Mouse (Mus musculus) CH12.LX (cell line): ENCODE data around the gene Sf3a2.

Experiments
- CHD2 ChIP-seq: IDR thresholded peaks from 2 replicates; pipeline ENCODE4 v1.6.1; 2011; ENCODE audit warnings: low read length, improper control_type of control experiment
- CTCF ChIP-seq, 2 experiments: IDR thresholded peaks in 1 of 2; conservative IDR thresholded peaks in 1 of 2; 2 replicates each; pipeline ENCODE4 v1.5.1; 2011 to 2012; ENCODE audit warnings: low read depth in 2 of 2, low read length in 2 of 2, improper control_type of control experiment in 1 of 2, inconsistent platforms in 1 of 2, mild to moderate bottlenecking in 1 of 2, moderate library complexity in 1 of 2
- E2F4 ChIP-seq: IDR thresholded peaks from 2 replicates; pipeline ENCODE4 v1.6.1; 2011; ENCODE audit warnings: low read depth, low read length, improper control_type of control experiment; ENCODE audit not compliant: insufficient replicate concordance
- EP300 ChIP-seq: IDR thresholded peaks from 2 replicates; pipeline ENCODE4 v1.6.1; 2011; ENCODE audit warnings: low read length, improper control_type of control experiment
- ETS1 ChIP-seq: conservative IDR thresholded peaks from 2 replicates; pipeline ENCODE4 v1.6.1; 2012; ENCODE audit warnings: low read depth, mild to moderate bottlenecking, inconsistent platforms, low read length, improper control_type of control experiment, moderate library complexity
- HCFC1 ChIP-seq: IDR thresholded peaks from 2 replicates; pipeline ENCODE4 v1.6.1; 2012; ENCODE audit warnings: low read depth, mild to moderate bottlenecking, inconsistent platforms, low read length, improper control_type of control experiment
- JUN ChIP-seq: IDR thresholded peaks from 2 replicates; pipeline ENCODE4 v1.6.1; 2011; ENCODE audit warnings: low read depth, mild to moderate bottlenecking, low read length, improper control_type of control experiment, moderate library complexity; ENCODE audit not compliant: insufficient read depth
- MAFK ChIP-seq: IDR thresholded peaks from 2 replicates; pipeline ENCODE4 v1.6.1; 2011; ENCODE audit warnings: low read length, improper control_type of control experiment; ENCODE audit not compliant: insufficient replicate concordance
- MYC ChIP-seq: IDR thresholded peaks from 2 replicates; pipeline ENCODE4 v1.6.1; 2011; ENCODE audit warnings: low read depth, mild to moderate bottlenecking, improper control_type of control experiment, low read length
- NELFE ChIP-seq: IDR thresholded peaks from 2 replicates; pipeline ENCODE4 v1.6.1; 2011; ENCODE audit warnings: low read depth, low read length, improper control_type of control experiment
- PAX5 ChIP-seq: IDR thresholded peaks from 2 replicates; pipeline ENCODE4 v1.6.1; 2012; ENCODE audit warnings: low read length, inconsistent platforms, mixed read lengths
- POLR2A ChIP-seq: IDR thresholded peaks from 2 replicates; pipeline ENCODE4 v1.6.1; 2011; ENCODE audit warnings: low read depth, mild to moderate bottlenecking, improper control_type of control experiment, low read length
- POLR2AphosphoS2 ChIP-seq: IDR thresholded peaks from 2 replicates; pipeline ENCODE4 v1.6.1; 2011; ENCODE audit warnings: low read depth, low read length, improper control_type of control experiment
- ZNF384 ChIP-seq: IDR thresholded peaks from 2 replicates; pipeline ENCODE4 v1.6.1; 2012; ENCODE audit warnings: low read depth, low read length, improper control_type of control experiment, inconsistent platforms

GRCm38 (mm10) chr10:80774981-80775380, 23.0 kb upstream of the Sf3a2 start:
- TF ChIP-seq NELFE (no peak), ETS1 (no peak), CHD2 (no peak), CTCF (conservative IDR thresholded peaks at IDR 0.05 in 1 of 2, IDR thresholded peaks at IDR 0.05 in 1 of 2; ENCODE audit: low read depth in 2 of 2, low read length in 2 of 2) (peak in 1 of 2 experiments; percentile 3; a peak in 1 of 4 replicates), PAX5 (no peak), EP300 (no peak), POLR2A (no peak), HCFC1 (no peak), E2F4 (no peak), MAFK (no peak), JUN (no peak), MYC (no peak), ZNF384 (no peak), POLR2AphosphoS2 (no peak)
